Mouse (Mus musculus) brain, adult 2 months (tissue): Measurements from ENCODE around the gene Nfxl1.
A peak's percentile ranks its signal among the peaks of the same experiment; 100 is the strongest.
"Not testable (repeated sequence)": the region's sequence is repeated elsewhere in the genome, so short reads cannot be mapped to it uniquely, and the experiment has no call there.

Experiments used
- DNase-seq: peaks from one replicate; pipeline ENCODE4 v3.0.0; 2011; ENCODE audit warnings: low read depth, low spot score

Gene Nfxl1

GRCm38 (mm10) chr5:72559544-72560049, at the start of gene Nfxl1:
TSS of gene Nfxl1 (minus strand) at chr5:72559684.
- DNase-seq, result peak; percentile 99

GRCm38 (mm10) chr5:72603138-72603537, 43.7 kb upstream of the Nfxl1 start:
- DNase-seq, result no peak

GRCm38 (mm10) chr5:72601006-72601405, 41.5 kb upstream of the Nfxl1 start:
- peak; percentile 50 for DNase-seq

- no peak for DNase-seq
Measured at GRCm38 (mm10) chr5:72587192-72587681, 27.8 kb upstream of the Nfxl1 start, which contains the start of gene Gm5868. TSS of gene Gm5868 (minus strand) at chr5:72587551.

- DNase-seq, result not testable (repeated sequence)
Measured at GRCm38 (mm10) chr5:72586667-72587191, 27.2 kb upstream of the Nfxl1 start.

- DNase-seq, result not testable (repeated sequence)
Measured at GRCm38 (mm10) chr5:72586122-72586521, 26.6 kb upstream of the Nfxl1 start.

- not testable (repeated sequence) for DNase-seq
Measured at GRCm38 (mm10) chr5:72580970-72581332, 21.5 kb upstream of the Nfxl1 start, which contains the start of gene Zar1. TSS of gene Zar1 (minus strand) at chr5:72581254.

GRCm38 (mm10) chr5:72580088-72580969, 20.8 kb upstream of the Nfxl1 start:
- not testable (repeated sequence) for DNase-seq

- DNase-seq, result not testable (repeated sequence)
Measured at GRCm38 (mm10) chr5:72579599-72579998, 20.1 kb upstream of the Nfxl1 start.

GRCm38 (mm10) chr5:72565621-72566020, 6.1 kb upstream of the Nfxl1 start:
- DNase-seq, result no peak

GRCm38 (mm10) chr5:72563183-72563582, 3.7 kb upstream of the Nfxl1 start:
- DNase-seq, result not testable (repeated sequence)

GRCm38 (mm10) chr5:72560976-72561628, 1.6 kb upstream of the Nfxl1 start:
- no peak for DNase-seq

- peak; percentile 12 for DNase-seq
Measured at GRCm38 (mm10) chr5:72558716-72559526, 563 bp downstream of the Nfxl1 start.

GRCm38 (mm10) chr5:72556245-72556644, 3.2 kb downstream of the Nfxl1 start:
- DNase-seq, result no peak

GRCm38 (mm10) chr5:72551209-72551608, 8.3 kb downstream of the Nfxl1 start:
- DNase-seq, result no peak

GRCm38 (mm10) chr5:72528896-72529295, 30.6 kb downstream of the Nfxl1 start:
- no peak for DNase-seq

- peak; percentile 4 for DNase-seq
Measured at GRCm38 (mm10) chr5:72513808-72514207, 45.7 kb downstream of the Nfxl1 start.

GRCm38 (mm10) chr5:72505740-72506139, 53.7 kb downstream of the Nfxl1 start:
- peak; percentile 75 for DNase-seq

GRCm38 (mm10) chr5:72503531-72504523, 55.7 kb downstream of the Nfxl1 start, which contains the start of gene Corin:
TSS of gene Corin (minus strand) at chr5:72504473.
- DNase-seq, result no peak

GRCm38 (mm10) chr5:72502778-72503177, 56.7 kb downstream of the Nfxl1 start:
- no peak for DNase-seq
